Mouse (Mus musculus): Measurements from ENCODE around the gene Kcnt2. TPM values are rescaled to one million over a fixed set of nuclear protein-coding genes. Genes with fewer than 3 reads are reported as not detected.

Kcnt2 gene
- polyA plus RNA-seq, 1 experiment from 2014 or later, result 1.1 TPM

DNA sequence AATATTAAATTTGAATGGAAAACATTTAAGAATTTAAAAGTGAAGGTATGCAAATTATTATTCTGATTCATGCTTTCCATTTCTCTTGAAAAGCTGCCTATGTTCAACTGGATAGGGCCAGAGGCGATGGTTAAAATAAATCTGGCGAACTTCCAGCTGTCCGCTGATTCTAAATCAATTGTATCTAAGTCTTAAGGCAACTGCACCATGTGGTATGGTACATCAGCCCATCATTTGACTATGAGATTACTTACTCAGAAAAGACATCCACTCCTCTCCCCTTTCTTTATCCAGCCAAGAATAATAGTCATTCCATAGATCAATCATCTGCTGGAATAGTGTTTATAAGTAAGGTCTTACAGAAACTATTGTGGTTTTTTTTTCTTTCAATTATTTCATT, 205.5 kb downstream of the Kcnt2 start:
- H3K36me3 ChIP-seq (ENCODE audit: control insufficient read depth, insufficient read depth, low read length), result no peaks in the 10 kb centered on the region
- ATAC-seq (ENCODE audit: low FRiP score), result no peak
- H3K4me2 ChIP-seq, result no peak overlapping the region
- no peak overlapping the region for H3K9ac ChIP-seq (ENCODE audit: low read length)
- no peaks in the 10 kb centered on the region for H3K27me3 ChIP-seq (ENCODE audit: control insufficient read depth, insufficient read depth, low read length)
- no peak for DNase-seq (ENCODE audit: low spot score, missing footprints)
- H3K4me3 ChIP-seq (ENCODE audit: low read depth, low read length), result no peak overlapping the region
- no peaks in the 10 kb centered on the region for H3K4me1 ChIP-seq (ENCODE audit: control insufficient read depth, insufficient read depth, low read length)
- H3K27ac ChIP-seq (ENCODE audit: low read depth, low read length), result no peak overlapping the region
- H3K9me3 ChIP-seq (ENCODE audit: control insufficient read depth, low read length), result no peaks in the 10 kb centered on the region
- WGBS, result 92% methylated on average over 3 of the region's 3 CpGs

- no peaks in the 10 kb centered on the region for H3K27me3 ChIP-seq (ENCODE audit: control insufficient read depth, insufficient read depth, low read length)
- H3K4me1 ChIP-seq (ENCODE audit: control insufficient read depth, insufficient read depth, low read length), result no peaks in the 10 kb centered on the region
- WGBS, result 80% methylated on average over 1 of the region's 1 CpGs
- H3K9me3 ChIP-seq (ENCODE audit: control insufficient read depth, low read length), result no peaks in the 10 kb centered on the region
- H3K36me3 ChIP-seq (ENCODE audit: control insufficient read depth, insufficient read depth, low read length), result no peaks in the 10 kb centered on the region
- H3K9ac ChIP-seq (ENCODE audit: low read length), result no peak overlapping the region
- H3K4me3 ChIP-seq (ENCODE audit: low read depth, low read length), result no peak overlapping the region
- DNase-seq (ENCODE audit: low spot score, missing footprints) (no peak), ATAC-seq (ENCODE audit: low FRiP score) (no peak)
- H3K4me2 ChIP-seq, result no peak overlapping the region
- no peak overlapping the region for H3K27ac ChIP-seq (ENCODE audit: low read depth, low read length)
Measured at GRCm38 (mm10) chr1:140451924-140452323, 206.0 kb downstream of the Kcnt2 start.

DNA sequence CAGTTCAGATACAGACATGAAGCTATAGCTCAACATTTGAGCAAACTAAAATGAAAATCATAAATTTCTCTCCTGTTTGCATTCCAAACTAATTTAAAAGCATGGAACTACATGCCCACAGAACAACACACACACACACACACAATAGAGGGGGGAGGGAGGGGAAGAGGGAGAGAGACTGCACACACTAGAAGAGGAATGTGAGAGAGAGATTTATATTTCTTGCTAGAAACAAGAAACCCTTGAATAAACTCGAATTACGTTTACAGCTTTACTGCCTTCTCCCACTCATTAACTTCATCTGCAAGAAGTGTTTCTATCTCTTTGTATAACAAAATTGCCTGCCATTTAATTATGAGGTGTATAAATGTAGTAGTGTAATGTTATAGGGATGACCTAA, 209.9 kb downstream of the Kcnt2 start:
- H3K36me3 ChIP-seq (ENCODE audit: control insufficient read depth, insufficient read depth, low read length), result no peaks in the 10 kb centered on the region
- H3K4me1 ChIP-seq (ENCODE audit: control insufficient read depth, insufficient read depth, low read length), result no peaks in the 10 kb centered on the region
- H3K4me2 ChIP-seq, result no peak overlapping the region
- no peak overlapping the region for H3K27ac ChIP-seq (ENCODE audit: low read depth, low read length)
- H3K9me3 ChIP-seq (ENCODE audit: control insufficient read depth, low read length), result no peaks in the 10 kb centered on the region
- DNase-seq (ENCODE audit: low spot score, missing footprints), result no peak
- 80% methylated on average over 2 of the region's 2 CpGs for WGBS
- no peak overlapping the region for H3K9ac ChIP-seq (ENCODE audit: low read length)
- ATAC-seq (ENCODE audit: low FRiP score), result no peak
- H3K27me3 ChIP-seq (ENCODE audit: control insufficient read depth, insufficient read depth, low read length), result no peaks in the 10 kb centered on the region
- no peak overlapping the region for H3K4me3 ChIP-seq (ENCODE audit: low read depth, low read length)

DNA sequence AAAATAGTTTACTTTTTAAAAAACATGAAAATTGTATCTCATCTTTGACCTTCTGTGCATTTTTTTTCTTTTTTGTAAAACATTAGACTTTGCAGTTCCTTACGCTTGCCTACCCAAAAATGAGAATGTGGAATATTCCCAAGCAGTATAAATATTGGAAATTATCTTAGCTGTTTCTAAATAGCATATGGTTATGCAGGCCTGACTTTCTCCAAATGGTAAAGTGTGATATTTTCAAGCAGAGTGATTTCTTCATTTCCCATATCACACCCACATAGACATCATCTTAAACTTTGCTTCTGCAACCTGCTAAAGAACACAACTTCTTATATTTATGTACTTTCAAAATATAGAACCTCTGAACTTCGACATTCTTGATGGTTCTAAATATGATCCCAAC, 210.9 kb downstream of the Kcnt2 start:
- 90% methylated on average over 2 of the region's 2 CpGs for WGBS
- no peak overlapping the region for H3K27ac ChIP-seq (ENCODE audit: low read depth, low read length)
- ATAC-seq (ENCODE audit: low FRiP score), result no peak

GRCm38 (mm10) chr1:140468315-140468714, 222.4 kb downstream of the Kcnt2 start:
- H3K4me3 ChIP-seq (ENCODE audit: low read depth, low read length), result no peak overlapping the region
- WGBS, result 70% methylated on average over 4 of the region's 4 CpGs
- no peak overlapping the region for H3K9ac ChIP-seq (ENCODE audit: low read length)
- no peaks in the 10 kb centered on the region for H3K36me3 ChIP-seq (ENCODE audit: control insufficient read depth, insufficient read depth, low read length)
- DNase-seq (ENCODE audit: low spot score, missing footprints) (no peak), ATAC-seq (ENCODE audit: low FRiP score) (no peak)
- no peak overlapping the region for H3K27ac ChIP-seq (ENCODE audit: low read depth, low read length)
- no peaks in the 10 kb centered on the region for H3K27me3 ChIP-seq (ENCODE audit: control insufficient read depth, insufficient read depth, low read length)
- no peaks in the 10 kb centered on the region for H3K9me3 ChIP-seq (ENCODE audit: control insufficient read depth, low read length)
- no peaks in the 10 kb centered on the region for H3K4me1 ChIP-seq (ENCODE audit: control insufficient read depth, insufficient read depth, low read length)
- no peak overlapping the region for H3K4me2 ChIP-seq

More for the DNA sequence above, 210.9 kb downstream of the Kcnt2 start:
- DNase-seq (ENCODE audit: low spot score, missing footprints), result no peak
- Histone ChIP-seq H3K4me2 (no peak overlapping the region), H3K9ac (ENCODE audit: low read length) (no peak overlapping the region), H3K4me3 (ENCODE audit: low read depth, low read length) (no peak overlapping the region), H3K36me3 (ENCODE audit: control insufficient read depth, insufficient read depth, low read length) (no peaks in the 10 kb centered on the region), H3K9me3 (ENCODE audit: control insufficient read depth, low read length) (no peaks in the 10 kb centered on the region), H3K27me3 (ENCODE audit: control insufficient read depth, insufficient read depth, low read length) (no peaks in the 10 kb centered on the region), H3K4me1 (ENCODE audit: control insufficient read depth, insufficient read depth, low read length) (no peaks in the 10 kb centered on the region)

- Histone ChIP-seq H3K4me2 (no peak overlapping the region), H3K4me3 (ENCODE audit: low read depth, low read length) (no peak overlapping the region), H3K27me3 (ENCODE audit: control insufficient read depth, insufficient read depth, low read length) (no peaks in the 10 kb centered on the region), H3K27ac (ENCODE audit: low read depth, low read length) (no peak overlapping the region), H3K9ac (ENCODE audit: low read length) (no peak overlapping the region), H3K4me1 (ENCODE audit: control insufficient read depth, insufficient read depth, low read length) (no peaks in the 10 kb centered on the region), H3K36me3 (ENCODE audit: control insufficient read depth, insufficient read depth, low read length) (no peaks in the 10 kb centered on the region), H3K9me3 (ENCODE audit: control insufficient read depth, low read length) (no peaks in the 10 kb centered on the region)
- DNase-seq (ENCODE audit: low spot score, missing footprints) (no peak), ATAC-seq (ENCODE audit: low FRiP score) (no peak)
- 87% methylated on average over 1 of the region's 1 CpGs for WGBS
Measured at GRCm38 (mm10) chr1:140469586-140469985, 223.6 kb downstream of the Kcnt2 start.

GRCm38 (mm10) chr1:140476921-140477320, 231.0 kb downstream of the Kcnt2 start:
- no peak overlapping the region for H3K4me2 ChIP-seq
- DNase-seq (ENCODE audit: low spot score, missing footprints), result no peak
- no peak overlapping the region for H3K27ac ChIP-seq (ENCODE audit: low read depth, low read length)
- no peaks in the 10 kb centered on the region for H3K27me3 ChIP-seq (ENCODE audit: control insufficient read depth, insufficient read depth, low read length)
- ATAC-seq (ENCODE audit: low FRiP score), result no peak
- WGBS, result 79% methylated on average over 2 of the region's 2 CpGs
- H3K4me3 ChIP-seq (ENCODE audit: low read depth, low read length), result no peak overlapping the region
- H3K4me1 ChIP-seq (ENCODE audit: control insufficient read depth, insufficient read depth, low read length), result no peaks in the 10 kb centered on the region
- H3K36me3 ChIP-seq (ENCODE audit: control insufficient read depth, insufficient read depth, low read length), result no peaks in the 10 kb centered on the region
- no peaks in the 10 kb centered on the region for H3K9me3 ChIP-seq (ENCODE audit: control insufficient read depth, low read length)
- H3K9ac ChIP-seq (ENCODE audit: low read length), result no peak overlapping the region

- ATAC-seq (ENCODE audit: low FRiP score), result no peak
Measured at GRCm38 (mm10) chr1:140484016-140484415, 238.1 kb downstream of the Kcnt2 start.

DNA sequence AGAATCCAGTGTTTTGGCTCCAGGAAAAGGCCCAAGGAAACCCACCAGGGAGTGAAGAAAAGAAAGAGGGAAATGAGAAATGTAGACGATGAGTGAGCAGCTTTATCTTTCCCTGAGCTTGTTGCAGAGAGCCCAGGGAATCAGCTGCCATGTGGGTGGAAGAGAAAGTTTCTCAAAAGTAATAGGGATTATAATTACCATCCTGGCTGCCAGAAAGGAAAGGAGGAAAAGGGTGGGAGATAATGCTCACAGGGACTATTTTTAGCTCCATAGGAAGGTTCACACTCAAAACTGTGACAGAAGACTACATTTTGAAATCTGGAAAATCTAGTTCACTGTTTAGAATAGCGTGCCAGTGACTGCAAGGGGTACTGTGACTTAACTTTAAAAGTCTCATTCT, 243.9 kb downstream of the Kcnt2 start:
- Histone ChIP-seq H3K27ac (ENCODE audit: low read depth, low read length) (no peak overlapping the region), H3K27me3 (ENCODE audit: control insufficient read depth, insufficient read depth, low read length) (no peaks in the 10 kb centered on the region), H3K4me3 (ENCODE audit: low read depth, low read length) (no peak overlapping the region), H3K4me2 (no peak overlapping the region), H3K36me3 (ENCODE audit: control insufficient read depth, insufficient read depth, low read length) (no peaks in the 10 kb centered on the region), H3K4me1 (ENCODE audit: control insufficient read depth, insufficient read depth, low read length) (no peaks in the 10 kb centered on the region), H3K9ac (ENCODE audit: low read length) (no peak overlapping the region), H3K9me3 (ENCODE audit: control insufficient read depth, low read length) (no peaks in the 10 kb centered on the region)
- 73% methylated on average over 2 of the region's 2 CpGs for WGBS
- no peak for ATAC-seq (ENCODE audit: low FRiP score)
- no peak for DNase-seq (ENCODE audit: low spot score, missing footprints)

More at GRCm38 (mm10) chr1:140484016-140484415, 238.1 kb downstream of the Kcnt2 start:
- Histone ChIP-seq H3K4me3 (ENCODE audit: low read depth, low read length) (no peak overlapping the region), H3K27ac (ENCODE audit: low read depth, low read length) (no peak overlapping the region), H3K27me3 (ENCODE audit: control insufficient read depth, insufficient read depth, low read length) (no peaks in the 10 kb centered on the region), H3K9me3 (ENCODE audit: control insufficient read depth, low read length) (no peaks in the 10 kb centered on the region), H3K9ac (ENCODE audit: low read length) (no peak overlapping the region), H3K36me3 (ENCODE audit: control insufficient read depth, insufficient read depth, low read length) (no peaks in the 10 kb centered on the region), H3K4me2 (no peak overlapping the region), H3K4me1 (ENCODE audit: control insufficient read depth, insufficient read depth, low read length) (no peaks in the 10 kb centered on the region)
- DNase-seq (ENCODE audit: low spot score, missing footprints), result no peak
- 83% methylated on average over 1 of the region's 1 CpGs for WGBS

DNA sequence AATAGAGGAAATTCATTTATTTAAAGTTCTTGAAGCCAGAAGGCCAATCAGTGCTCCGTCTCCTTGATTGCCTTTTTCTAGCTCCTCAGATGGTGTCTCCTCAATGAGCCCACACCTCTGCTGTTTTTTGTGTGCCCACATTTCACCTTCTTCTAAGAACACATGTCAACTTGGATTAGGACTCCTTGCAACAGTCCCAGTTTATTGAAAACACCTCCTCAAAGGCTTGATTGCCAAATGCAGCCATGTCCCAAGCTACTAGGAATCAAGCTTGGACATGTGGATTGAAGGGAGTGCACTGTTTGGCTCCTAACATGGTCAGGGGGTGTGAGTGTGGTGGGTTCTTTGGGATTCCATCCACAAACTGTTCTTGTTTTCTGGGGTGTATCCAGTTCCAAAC, 245.4 kb downstream of the Kcnt2 start:
- 84% methylated on average over 1 of the region's 1 CpGs for WGBS
- ATAC-seq (ENCODE audit: low FRiP score) (no peak), DNase-seq (ENCODE audit: low spot score, missing footprints) (no peak)
- Histone ChIP-seq H3K9ac (ENCODE audit: low read length) (no peak overlapping the region), H3K4me3 (ENCODE audit: low read depth, low read length) (no peak overlapping the region), H3K9me3 (ENCODE audit: control insufficient read depth, low read length) (no peaks in the 10 kb centered on the region), H3K4me1 (ENCODE audit: control insufficient read depth, insufficient read depth, low read length) (no peaks in the 10 kb centered on the region), H3K36me3 (ENCODE audit: control insufficient read depth, insufficient read depth, low read length) (no peaks in the 10 kb centered on the region), H3K27me3 (ENCODE audit: control insufficient read depth, insufficient read depth, low read length) (no peaks in the 10 kb centered on the region), H3K27ac (ENCODE audit: low read depth, low read length) (no peak overlapping the region), H3K4me2 (no peak overlapping the region)
